Mouse (Mus musculus) hindbrain, postnatal 0 days (tissue): ENCODE results near the gene Fam90a1a. TPM values are rescaled to one million over a fixed set of nuclear protein-coding genes. Genes with fewer than 3 reads are reported as not detected.
"Not testable (repeated sequence)": the region's sequence is repeated elsewhere in the genome, so short reads cannot be mapped to it uniquely, and the experiment has no call there.

ENCODE experiments used
- ATAC-seq: fragments of 200-750 bp; cut with Nextera tagmentation; 2 replicates; pipeline ENCODE4 v1.8.0; 2017; ENCODE audit warnings: mild to moderate bottlenecking, moderate TSS enrichment, moderate library complexity
- DNase-seq: peaks from one replicate; pipeline ENCODE4 v3.0.0-alpha.2; 2015; ENCODE audit warnings: low spot score
- H3K27ac ChIP-seq: fragments of 300-500 bp; sonication (generic); 2 replicates; pipeline ENCODE4 v1.5.1; 2014; ENCODE audit warnings: mild to moderate bottlenecking
- H3K27me3 ChIP-seq: fragments of 300-500 bp; sonication (generic); 2 replicates; pipeline ENCODE4 v1.6.1; 2014; ENCODE audit warnings: low read length, mixed read lengths; ENCODE audit not compliant: insufficient read depth
- H3K36me3 ChIP-seq: fragments of 300-500 bp; sonication (generic); 2 replicates; pipeline ENCODE4 v1.6.1; 2014; ENCODE audit warnings: low read length, mixed read lengths; ENCODE audit not compliant: insufficient read depth
- H3K4me1 ChIP-seq: fragments of 300-500 bp; sonication (generic); 2 replicates; pipeline ENCODE4 v1.6.1; 2014; ENCODE audit warnings: antibody characterized with exemption, low read length, mixed read lengths; ENCODE audit not compliant: insufficient read depth
- H3K4me2 ChIP-seq: fragments of 300-500 bp; sonication (generic); 2 replicates; pipeline ENCODE4 v1.6.1; 2014; ENCODE audit warnings: low read depth, mild to moderate bottlenecking, low read length, moderate library complexity, mixed read lengths
- H3K4me3 ChIP-seq: fragments of 300-500 bp; sonication (generic); 2 replicates; pipeline ENCODE4 v1.5.1; 2014; ENCODE audit warnings: low read length
- H3K9ac ChIP-seq: fragments of 300-500 bp; sonication (generic); replicated peaks from 2 replicates; pipeline ENCODE4 v1.6.1; 2014; ENCODE audit warnings: mild to moderate bottlenecking, low read length, moderate library complexity, mixed read lengths
- H3K9me3 ChIP-seq: fragments of 300-500 bp; sonication (generic); 2 replicates; pipeline ENCODE4 v1.6.1; 2016; ENCODE audit warnings: low read length, mixed read lengths
- CTCF ChIP-seq: IDR thresholded peaks from 2 replicates; pipeline ENCODE4 v1.5.1; 2016; ENCODE audit warnings: antibody characterized with exemption, control low read depth, low read depth
- WGBS: fragments of 180-500 bp; shearing (Covaris S2); extraction: QIAGEN DNeasy Blood & Tissue Kit; methylation state at CpG from one replicate; pipeline ENCODE4 v1.1.7; 2014; 5-methylcytosine and 5-hydroxymethylcytosine counted together
- polyA plus RNA-seq: library from polyadenylated mRNA; unstranded; fragments of >200 nt; fragmentation: Nextera tagmentation; extraction: Ambion mirVana; gene quantifications from 2 replicates; pipeline ENCODE4 v1.2.1, GENCODE M21; 2015
- total RNA-seq: library from RNA; depleted of rRNA; stranded (reverse); fragments of >200 nt; gene quantifications from 2 replicates; pipeline ENCODE4 v1.2.3, GENCODE M21; 2014; rRNA removed

The Fam90a1a gene
- total RNA-seq, result not detected in 2 replicates
- not detected in 2 replicates for polyA plus RNA-seq

GRCm38 (mm10) chr8:21958414-21958813, at the start of gene Fam90a1a:
TSS of gene Fam90a1a (plus strand) at chr8:21958714.
- H3K27me3 ChIP-seq, result no peaks in the 10 kb centered on the region
- no peak within 1 kb of the TSS for H3K4me3 ChIP-seq
- H3K4me1 ChIP-seq, result no peaks in the 10 kb centered on the region
- no peaks in the 10 kb centered on the region for H3K9me3 ChIP-seq
- H3K9ac ChIP-seq, result no peak within 1 kb of the TSS
- TF ChIP-seq CTCF, result no peak
- DNase-seq (no peak), ATAC-seq (no peak)
- H3K4me2 ChIP-seq, result no peak within 1 kb of the TSS
- no peak within 1 kb of the TSS for H3K27ac ChIP-seq
- 88% methylated on average over 2 of the region's 2 CpGs for WGBS
- no peaks in the 10 kb centered on the region for H3K36me3 ChIP-seq

DNA sequence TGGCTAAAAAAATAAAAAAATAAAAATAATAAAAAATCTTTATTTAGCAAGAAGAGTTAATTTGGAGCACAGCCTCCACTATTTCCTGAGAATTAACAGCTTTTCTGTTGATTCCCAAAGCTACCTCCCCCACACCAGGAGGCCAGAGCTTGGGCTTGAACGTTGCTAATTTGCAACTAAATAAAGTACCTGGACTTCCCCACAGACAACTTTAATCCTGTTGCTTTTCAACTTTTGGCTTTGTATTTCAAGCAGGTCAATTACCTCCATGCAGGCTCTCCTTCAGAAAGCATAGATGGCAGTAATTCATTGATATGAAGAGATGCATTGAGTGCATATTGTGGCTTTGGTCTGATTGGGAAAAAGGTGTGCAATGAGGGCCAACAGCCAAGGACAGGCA, 46.6 kb upstream of the Fam90a1a start:
- H3K4me2 ChIP-seq, result no peak overlapping the region
- H3K27me3 ChIP-seq, result no peaks in the 10 kb centered on the region
- WGBS, result 4% methylated on average over 1 of the region's 1 CpGs
- H3K4me3 ChIP-seq, result no peak overlapping the region
- DNase-seq, result no peak
- no peak overlapping the region for H3K27ac ChIP-seq
- H3K9me3 ChIP-seq, result no peaks in the 10 kb centered on the region
- no peaks in the 10 kb centered on the region for H3K4me1 ChIP-seq
- H3K36me3 ChIP-seq, result no peaks in the 10 kb centered on the region
- no peak overlapping the region for H3K9ac ChIP-seq
- no peak for ATAC-seq
- no peak for TF ChIP-seq CTCF

- no peaks in the 10 kb centered on the region for H3K4me1 ChIP-seq
- no peak overlapping the region for H3K4me2 ChIP-seq
- no peak for DNase-seq
- H3K27me3 ChIP-seq, result no peaks in the 10 kb centered on the region
- H3K9me3 ChIP-seq, result no peaks in the 10 kb centered on the region
- no peak overlapping the region for H3K9ac ChIP-seq
- no peak overlapping the region for H3K27ac ChIP-seq
- 25% methylated on average over 2 of the region's 2 CpGs for WGBS
- no peak for ATAC-seq
- H3K4me3 ChIP-seq, result no peak overlapping the region
- no peak for TF ChIP-seq CTCF
- no peaks in the 10 kb centered on the region for H3K36me3 ChIP-seq
Observed at GRCm38 (mm10) chr8:21912554-21912953, 46.0 kb upstream of the Fam90a1a start.

GRCm38 (mm10) chr8:21915625-21916024, 42.9 kb upstream of the Fam90a1a start:
- TF ChIP-seq CTCF, result no peak
- WGBS, result 87% methylated on average over 3 of the region's 3 CpGs
- H3K36me3 ChIP-seq, result no peaks in the 10 kb centered on the region
- no peak overlapping the region for H3K4me2 ChIP-seq
- H3K4me1 ChIP-seq, result no peaks in the 10 kb centered on the region
- H3K4me3 ChIP-seq, result no peak overlapping the region
- no peak for ATAC-seq
- H3K9ac ChIP-seq, result no peak overlapping the region
- no peak overlapping the region for H3K27ac ChIP-seq
- no peak for DNase-seq
- no peaks in the 10 kb centered on the region for H3K9me3 ChIP-seq
- no peaks in the 10 kb centered on the region for H3K27me3 ChIP-seq

DNA sequence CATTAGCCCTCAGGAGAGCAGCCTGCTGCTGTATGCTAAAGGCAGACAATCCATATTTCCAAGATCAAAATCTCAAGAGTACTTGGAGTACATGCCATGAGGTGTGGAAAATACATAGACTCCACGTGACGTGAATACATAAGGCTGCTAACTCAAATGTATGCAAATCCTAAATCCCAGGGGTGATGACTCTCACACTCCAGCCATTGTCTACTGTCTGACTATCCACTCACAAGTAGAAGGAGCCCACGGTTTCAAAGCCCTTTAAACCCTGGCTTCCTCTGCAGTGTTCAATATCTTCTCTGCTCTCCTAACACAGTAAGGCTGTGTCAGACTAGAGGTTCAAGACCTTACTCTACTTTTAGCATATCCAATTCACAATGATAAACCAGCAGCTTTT, 27.8 kb upstream of the Fam90a1a start:
- not testable (repeated sequence) for H3K9ac ChIP-seq, H3K4me1 ChIP-seq, H3K27me3 ChIP-seq, H3K27ac ChIP-seq, H3K9me3 ChIP-seq, H3K4me3 ChIP-seq, H3K36me3 ChIP-seq, ATAC-seq, DNase-seq, H3K4me2 ChIP-seq
- 70% methylated on average over 3 of the region's 3 CpGs for WGBS

- TF ChIP-seq CTCF, result no peak
- ATAC-seq (no peak), DNase-seq (no peak)
- no peaks in the 10 kb centered on the region for H3K27me3 ChIP-seq
- no peak within 1 kb of the TSS for H3K9ac ChIP-seq
- 91% methylated on average over 6 of the region's 6 CpGs for WGBS
- H3K36me3 ChIP-seq, result no peaks in the 10 kb centered on the region
- no peak within 1 kb of the TSS for H3K4me2 ChIP-seq
- no peaks in the 10 kb centered on the region for H3K4me1 ChIP-seq
- H3K4me3 ChIP-seq, result no peak within 1 kb of the TSS
- no peaks in the 10 kb centered on the region for H3K9me3 ChIP-seq
- no peak within 1 kb of the TSS for H3K27ac ChIP-seq
Observed at GRCm38 (mm10) chr8:21932610-21933009, 25.9 kb upstream of the Fam90a1a start, which contains the start of gene Defb15. TSS of gene Defb15 (minus strand) at chr8:21932710.

DNA sequence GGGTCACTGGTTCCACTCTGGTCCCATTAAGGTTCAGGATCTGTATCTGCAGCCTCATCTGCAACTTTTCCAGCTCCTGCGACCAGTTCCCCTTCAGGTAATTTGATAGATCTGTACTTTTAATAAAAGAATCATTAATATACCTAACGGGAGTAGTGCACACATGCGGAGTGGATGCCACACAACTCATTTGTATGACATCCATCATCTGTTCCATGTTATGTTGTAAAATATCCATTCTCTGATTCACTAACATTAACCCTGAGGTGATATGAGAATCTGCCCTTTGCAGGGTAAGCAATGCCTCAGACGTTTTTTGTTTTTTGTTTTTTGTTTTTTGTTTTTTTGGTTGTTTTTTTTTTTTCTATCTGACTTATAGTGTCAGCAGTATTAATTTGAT, 20.5 kb upstream of the Fam90a1a start, which contains the start of gene Defb35:
TSS of gene Defb35 (plus strand) at position 301 of the 400 bp plus-strand sequence.
- not testable (repeated sequence) for H3K27ac ChIP-seq, H3K4me3 ChIP-seq, H3K4me1 ChIP-seq, H3K9ac ChIP-seq, ATAC-seq, H3K4me2 ChIP-seq, DNase-seq, H3K36me3 ChIP-seq, H3K9me3 ChIP-seq, H3K27me3 ChIP-seq
- WGBS, result 87% methylated on average over 4 of the region's 4 CpGs
